Mouse (Mus musculus) midbrain, postnatal 0 days (tissue): ENCODE measurements around the gene Unc80. TPM values are rescaled to one million over a fixed set of nuclear protein-coding genes. Genes with fewer than 3 reads are reported as not detected.

Experiments used
- ATAC-seq: fragments of 200-750 bp; cut with Nextera tagmentation; 2 replicates; pipeline ENCODE4 v1.8.0; 2017; ENCODE audit warnings: moderate number of reproducible peaks, mild to moderate bottlenecking, moderate TSS enrichment, moderate library complexity; ENCODE audit not compliant: low FRiP score
- DNase-seq: peaks from one replicate; pipeline ENCODE4 v3.0.0-alpha.2; 2015; ENCODE audit warnings: low spot score
- H3K27ac ChIP-seq: fragments of 300-500 bp; sonication (generic); 2 replicates; pipeline ENCODE4 v1.5.1; 2014; ENCODE audit warnings: low read depth, mild to moderate bottlenecking, low read length, mixed read lengths
- H3K27me3 ChIP-seq: fragments of 300-500 bp; sonication (generic); 2 replicates; pipeline ENCODE4 v1.6.1; 2014; ENCODE audit warnings: low read length, control low read depth, mixed read lengths; ENCODE audit not compliant: insufficient read depth
- H3K36me3 ChIP-seq: fragments of 300-500 bp; sonication (generic); 2 replicates; pipeline ENCODE4 v1.6.1; 2014; ENCODE audit warnings: low read length, control low read depth, mixed read lengths; ENCODE audit not compliant: insufficient read depth
- H3K4me1 ChIP-seq: fragments of 300-500 bp; sonication (generic); 2 replicates; pipeline ENCODE4 v1.6.1; 2014; ENCODE audit warnings: mild to moderate bottlenecking, control low read depth, antibody characterized with exemption, low read length, mixed read lengths; ENCODE audit not compliant: insufficient read depth
- H3K4me2 ChIP-seq: fragments of 300-500 bp; sonication (generic); 2 replicates; pipeline ENCODE4 v1.6.1; 2014; ENCODE audit warnings: low read depth, mild to moderate bottlenecking, low read length, mixed read lengths; ENCODE audit not compliant: poor library complexity, severe bottlenecking
- H3K4me3 ChIP-seq: fragments of 300-500 bp; sonication (generic); 2 replicates; pipeline ENCODE4 v1.5.1; 2014; ENCODE audit warnings: low read depth, mild to moderate bottlenecking, low read length, moderate library complexity
- H3K9ac ChIP-seq: fragments of 300-500 bp; sonication (generic); replicated peaks from 2 replicates; pipeline ENCODE4 v1.6.1; 2014; ENCODE audit warnings: mild to moderate bottlenecking, low read length, moderate library complexity, mixed read lengths; ENCODE audit not compliant: poor library complexity, severe bottlenecking
- H3K9me3 ChIP-seq: fragments of 300-500 bp; sonication (generic); 2 replicates; pipeline ENCODE4 v1.6.1; 2016; ENCODE audit warnings: low read length, control low read depth
- CTCF ChIP-seq: IDR thresholded peaks from 2 replicates; pipeline ENCODE4 v1.5.1; 2016; ENCODE audit warnings: antibody characterized with exemption, mild to moderate bottlenecking
- WGBS: fragments of 180-500 bp; shearing (Covaris S2); extraction: QIAGEN DNeasy Blood & Tissue Kit; methylation state at CpG from one replicate; pipeline ENCODE4 v1.1.7; 2014; 5-methylcytosine and 5-hydroxymethylcytosine counted together
- polyA plus RNA-seq: library from polyadenylated mRNA; unstranded; fragments of >200 nt; fragmentation: Nextera tagmentation; extraction: Ambion mirVana; gene quantifications from 2 replicates; pipeline ENCODE4 v1.2.1, GENCODE M21; 2015
- total RNA-seq: library from RNA; depleted of rRNA; stranded (reverse); fragments of >200 nt; gene quantifications from 2 replicates; pipeline ENCODE4 v1.2.3, GENCODE M21; 2014

Unc80 gene
- total and polyA plus RNA-seq, 2 experiments from 2014 or later: 9.6 to 24.2 TPM

DNA sequence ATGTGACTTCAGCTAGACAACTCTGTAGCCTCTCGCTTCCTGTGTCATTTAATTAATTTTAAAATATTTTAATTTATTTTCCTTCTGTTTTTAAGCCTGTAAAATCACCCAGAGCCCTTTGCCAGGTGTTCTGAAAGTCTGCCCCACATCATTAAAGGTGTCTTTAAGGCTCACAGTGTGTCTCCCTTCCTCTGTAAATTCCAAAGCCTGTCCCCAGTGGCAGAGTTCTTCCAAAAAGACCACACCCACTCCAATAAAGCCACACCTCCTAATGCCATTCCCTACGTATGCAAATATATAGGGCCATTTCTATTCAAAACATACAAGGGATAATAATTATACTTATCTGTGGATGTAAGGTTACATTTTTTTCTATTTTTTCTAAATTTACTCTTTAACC is 94.2 kb downstream of the Unc80 start:
- H3K4me2 ChIP-seq: no peak overlapping the region
- H3K27ac ChIP-seq: no peak overlapping the region
- no peaks in the 10 kb centered on the region for H3K9me3 ChIP-seq
- 77% methylated on average over 2 of the region's 2 CpGs for WGBS
- H3K4me1 ChIP-seq: no peaks in the 10 kb centered on the region
- ATAC-seq (no peak), DNase-seq (no peak)
- H3K27me3 ChIP-seq: no peaks in the 10 kb centered on the region
- H3K36me3 ChIP-seq: no peaks in the 10 kb centered on the region
- H3K9ac ChIP-seq: no peak overlapping the region
- no peak for TF ChIP-seq CTCF
- H3K4me3 ChIP-seq: no peak overlapping the region

DNA sequence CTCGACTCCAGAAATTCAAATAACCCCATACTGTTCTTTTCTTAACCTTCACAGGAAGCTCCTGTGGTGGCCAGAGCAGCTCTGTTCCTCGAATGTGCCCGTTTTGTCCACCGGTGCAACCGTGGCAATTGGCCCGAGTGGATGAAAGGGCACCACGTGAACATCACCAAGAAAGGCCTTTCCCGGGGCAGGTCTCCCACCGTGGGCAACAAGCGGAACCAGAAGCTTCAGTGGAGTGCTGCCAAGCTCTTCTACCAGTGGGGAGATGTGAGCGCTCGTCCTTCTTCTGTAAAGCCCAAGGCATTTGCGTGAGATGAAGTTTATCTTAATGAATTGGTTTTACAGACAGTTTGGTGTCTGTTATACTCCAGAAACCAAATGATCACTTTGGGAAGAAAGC is 101.6 kb downstream of the Unc80 start:
- Histone ChIP-seq H3K27ac (no peak overlapping the region), H3K4me1 (no peaks in the 10 kb centered on the region), H3K9me3 (no peaks in the 10 kb centered on the region), H3K27me3 (no peaks in the 10 kb centered on the region), H3K9ac (no peak overlapping the region), H3K4me2 (no peak overlapping the region), H3K4me3 (no peak overlapping the region), H3K36me3 (peaks cover 2% of the 10 kb centered on the region; the same call in 1 of the 2 replicates)
- TF ChIP-seq CTCF: no peak
- DNase-seq (peak; percentile 24), ATAC-seq (no peak)
- WGBS: 58% methylated on average over 13 of the region's 13 CpGs

DNA sequence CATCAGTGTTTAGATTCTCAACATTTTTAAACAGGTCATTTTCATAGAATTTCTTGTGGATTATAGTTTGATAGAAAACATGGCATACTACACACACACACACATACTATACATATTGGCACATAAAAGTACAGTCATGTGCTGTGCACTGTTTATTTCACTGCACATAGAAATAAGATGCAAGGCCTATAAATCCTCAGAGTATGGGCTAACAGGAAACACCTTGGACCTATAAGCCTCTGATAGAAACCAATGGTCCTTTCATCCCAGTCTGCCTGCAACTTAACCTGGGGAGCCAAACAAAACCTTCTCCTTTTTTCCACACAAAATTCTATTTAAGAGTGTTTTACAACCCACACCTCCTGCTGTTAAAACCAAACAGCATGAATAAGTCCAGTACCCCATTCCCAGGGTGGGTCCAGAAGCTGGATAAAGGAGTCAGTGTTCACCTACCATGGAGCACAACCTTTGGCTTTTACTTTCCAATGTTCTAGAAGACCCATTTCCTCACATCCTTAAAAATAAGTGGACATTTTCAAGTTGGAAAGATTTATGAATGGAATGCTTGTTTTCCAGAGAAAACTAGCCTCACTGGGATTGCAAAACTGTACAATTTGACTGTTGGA is 129.1 kb downstream of the Unc80 start:
- no peaks in the 10 kb centered on the region for H3K9me3 ChIP-seq
- no peak overlapping the region for H3K9ac ChIP-seq
- no peak overlapping the region for H3K4me3 ChIP-seq
- DNase-seq (no peak), ATAC-seq (no peak)
- no peaks in the 10 kb centered on the region for H3K27me3 ChIP-seq
- no peak overlapping the region for H3K4me2 ChIP-seq
- TF ChIP-seq CTCF: no peak
- peaks cover 10% of the 10 kb centered on the region for H3K36me3 ChIP-seq
- H3K27ac ChIP-seq: no peak overlapping the region
- no peaks in the 10 kb centered on the region for H3K4me1 ChIP-seq

DNA sequence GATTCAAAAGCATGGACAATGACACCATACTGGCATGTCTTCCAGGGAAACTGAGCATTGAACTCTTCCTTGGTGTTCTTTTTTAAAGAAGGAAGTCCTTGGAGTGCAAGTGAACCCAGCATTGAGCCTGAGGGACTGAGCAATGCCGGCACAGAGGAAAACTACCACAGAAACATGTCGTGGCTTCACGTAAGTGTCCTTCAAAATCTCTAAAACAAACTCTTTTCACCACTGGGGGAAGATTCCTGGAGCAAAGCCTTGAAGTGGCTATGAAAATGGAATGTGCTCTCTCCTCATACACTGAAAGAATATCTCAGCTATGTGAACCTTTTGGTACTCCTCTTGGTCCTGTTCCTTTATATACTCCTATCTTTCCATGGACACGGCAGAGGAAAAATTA is 140.1 kb downstream of the Unc80 start:
- no peak for DNase-seq
- TF ChIP-seq CTCF: no peak
- Histone ChIP-seq H3K9me3 (no peaks in the 10 kb centered on the region), H3K9ac (no peak overlapping the region), H3K4me3 (no peak overlapping the region), H3K4me2 (no peak overlapping the region), H3K27me3 (no peaks in the 10 kb centered on the region), H3K36me3 (peaks cover 11% of the 10 kb centered on the region; the same call in 1 of the 2 replicates), H3K4me1 (no peaks in the 10 kb centered on the region), H3K27ac (no peak overlapping the region)
- ATAC-seq: no peak
- 94% methylated on average over 4 of the region's 4 CpGs for WGBS

DNA sequence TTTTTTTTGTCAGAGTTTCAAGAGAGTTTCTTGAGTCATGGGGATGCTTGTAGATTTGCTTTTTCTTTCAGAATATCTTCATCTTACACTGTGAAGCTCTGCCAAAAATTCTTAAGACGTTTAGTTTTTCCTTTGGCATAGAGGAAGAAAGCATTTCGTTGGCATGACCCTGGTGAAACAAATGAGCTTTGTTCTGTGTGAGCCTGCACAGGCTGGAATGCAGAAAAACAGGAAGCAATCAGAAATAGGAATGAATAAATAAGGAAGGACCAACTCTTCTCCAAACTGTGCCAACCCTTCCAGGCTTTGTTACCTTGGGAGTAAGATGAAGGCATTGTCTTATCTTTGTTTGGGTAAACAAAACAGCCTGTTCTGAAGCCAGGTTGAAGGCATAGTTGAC is 149.0 kb downstream of the Unc80 start:
- H3K4me3 ChIP-seq: no peak overlapping the region
- no peak overlapping the region for H3K4me2 ChIP-seq
- no peak for TF ChIP-seq CTCF
- H3K27me3 ChIP-seq: no peaks in the 10 kb centered on the region
- ATAC-seq (no peak), DNase-seq (no peak)
- no peak overlapping the region for H3K9ac ChIP-seq
- peaks cover 20% of the 10 kb centered on the region; the same call in 1 of the 2 replicates for H3K36me3 ChIP-seq
- no peaks in the 10 kb centered on the region for H3K9me3 ChIP-seq
- 40% methylated on average over 2 of the region's 2 CpGs for WGBS
- no peaks in the 10 kb centered on the region for H3K4me1 ChIP-seq
- no peak overlapping the region for H3K27ac ChIP-seq

DNA sequence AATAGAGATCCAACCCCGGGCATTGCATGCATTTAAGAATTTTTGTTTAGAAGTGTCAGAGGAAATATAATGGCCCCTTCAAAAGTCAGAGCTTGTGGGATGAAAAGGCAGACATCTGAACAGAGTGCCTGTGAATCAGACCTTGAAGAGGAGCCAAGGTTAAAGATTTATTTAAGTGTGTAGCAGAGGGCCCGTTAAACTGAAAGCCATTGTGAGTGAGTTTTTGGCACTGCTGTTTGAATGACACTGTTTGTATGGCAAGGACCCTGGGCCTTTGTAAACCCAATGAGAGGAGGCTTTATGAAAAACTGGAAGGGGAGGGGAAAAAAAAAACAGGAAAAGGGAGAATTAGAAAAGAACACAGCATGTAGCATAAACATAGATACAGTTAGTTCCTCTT is 170.0 kb downstream of the Unc80 start:
- 37% methylated on average over 2 of the region's 2 CpGs for WGBS
- Histone ChIP-seq H3K9ac (no peak overlapping the region), H3K4me3 (no peak overlapping the region), H3K36me3 (peaks cover 9% of the 10 kb centered on the region; the same call in 1 of the 2 replicates), H3K27me3 (no peaks in the 10 kb centered on the region), H3K4me2 (no peak overlapping the region), H3K4me1 (no peaks in the 10 kb centered on the region), H3K9me3 (no peaks in the 10 kb centered on the region), H3K27ac (no peak overlapping the region)
- ATAC-seq: peak; percentile 16; the same call in 1 of the 2 replicates
- no peak for TF ChIP-seq CTCF
- peak; percentile 83 for DNase-seq
